Mouse (Mus musculus): ENCODE data around the gene Plekhb2.

DNA sequence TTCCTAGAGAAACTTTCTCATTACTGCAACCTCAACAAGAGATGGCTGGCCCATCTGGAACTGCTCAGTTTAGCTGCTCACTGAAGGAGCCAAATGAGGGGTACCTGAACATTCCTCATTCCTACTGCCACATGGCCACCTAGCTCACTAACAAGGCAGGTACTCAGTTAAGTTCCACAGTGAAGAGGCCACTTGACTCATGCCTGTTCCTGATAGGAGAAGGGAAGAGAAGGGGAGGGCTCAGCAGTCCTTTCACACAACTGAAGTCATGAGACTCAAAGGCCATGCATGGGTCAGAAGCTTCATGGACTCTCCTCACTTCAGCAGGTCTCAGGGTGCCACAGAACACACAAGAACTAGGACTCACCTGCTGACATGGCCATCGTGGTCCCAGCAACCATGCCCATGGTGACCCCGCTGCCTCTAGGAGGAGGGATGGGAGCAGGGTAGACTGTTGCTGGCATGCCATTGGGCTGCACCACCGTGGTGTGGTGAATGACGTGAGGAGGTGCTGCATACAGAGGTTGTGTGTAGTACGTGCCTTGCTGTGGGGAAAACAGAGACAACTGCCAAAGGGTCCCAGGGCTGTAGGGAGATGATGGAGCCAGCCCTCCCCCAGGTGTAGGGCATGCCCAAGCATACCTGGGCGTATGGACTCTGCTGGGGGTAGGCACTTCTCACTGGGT lies 30.4 kb upstream of the Plekhb2 start:
- no peak for TF ChIP-seq CTCF (IDR thresholded peaks at IDR 0.05; ENCODE audit: low read depth)
- no peak for TF ChIP-seq EP300 (IDR thresholded peaks at IDR 0.05; ENCODE audit: low read depth)
